Mouse (Mus musculus) testis, adult 2 months (tissue): Measurements from ENCODE around the gene Med12l.

ENCODE experiments used
- CTCF ChIP-seq: fragments of 200-500 bp; IDR thresholded peaks from 2 replicates; pipeline ENCODE4 v1.5.1; 2012; ENCODE audit warnings: low read depth, mild to moderate bottlenecking, inconsistent platforms, low read length, moderate library complexity; ENCODE audit not compliant: control insufficient read depth, insufficient read depth, insufficient replicate concordance
- POLR2A ChIP-seq: fragments of 200-500 bp; IDR thresholded peaks from 2 replicates; pipeline ENCODE4 v1.6.1; 2012; ENCODE audit warnings: low read depth, mild to moderate bottlenecking, inconsistent platforms, low read length, moderate library complexity; ENCODE audit not compliant: control insufficient read depth

DNA sequence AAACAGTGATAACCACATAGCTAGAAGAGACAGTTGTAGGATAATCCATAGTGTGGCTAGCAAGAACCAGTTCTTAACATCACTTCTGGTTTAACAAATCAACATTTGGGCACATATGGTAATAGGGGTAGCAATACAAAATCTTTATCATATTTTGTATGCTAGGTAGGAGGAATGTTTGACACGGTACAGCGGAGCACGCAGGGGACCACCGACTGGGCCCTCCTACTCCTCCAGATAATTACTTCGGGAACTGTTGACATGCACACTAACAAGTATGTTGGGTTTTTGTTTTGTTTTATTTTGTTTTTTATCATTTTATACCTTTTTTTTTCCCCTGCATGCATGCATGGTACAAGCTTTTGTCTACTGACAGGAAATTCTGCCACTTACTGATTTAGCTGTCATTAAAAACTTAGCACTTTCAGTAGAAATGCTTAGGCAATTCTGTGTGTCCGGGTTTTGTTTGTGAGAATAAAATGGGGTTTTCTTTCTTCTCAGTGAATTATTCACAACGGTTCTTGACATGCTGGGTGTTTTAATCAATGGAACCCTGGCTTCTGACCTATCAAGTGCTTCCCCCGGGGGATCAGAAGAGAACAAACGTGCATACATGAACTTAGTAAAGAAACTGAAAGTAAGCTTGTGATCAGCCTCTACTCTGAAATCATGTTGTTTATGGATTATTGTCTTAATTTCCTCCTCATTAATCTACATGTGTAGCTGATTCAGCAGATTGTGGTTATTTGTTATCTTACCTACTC is 256.3 kb downstream of the Med12l start:
- TF ChIP-seq CTCF: no peak
- no peak for TF ChIP-seq POLR2A
